Mouse (Mus musculus) naive thymus-derived CD4-positive, alpha-beta T cell, adult 2 months (primary cell): ENCODE data around the gene Echdc3.
A peak's percentile ranks its signal among the peaks of the same experiment; 100 is the strongest.

Source experiments
- DNase-seq: peaks from one replicate; pipeline ENCODE4 v3.0.0-alpha.2; 2011; ENCODE audit warnings: low read depth

Echdc3 gene

DNA sequence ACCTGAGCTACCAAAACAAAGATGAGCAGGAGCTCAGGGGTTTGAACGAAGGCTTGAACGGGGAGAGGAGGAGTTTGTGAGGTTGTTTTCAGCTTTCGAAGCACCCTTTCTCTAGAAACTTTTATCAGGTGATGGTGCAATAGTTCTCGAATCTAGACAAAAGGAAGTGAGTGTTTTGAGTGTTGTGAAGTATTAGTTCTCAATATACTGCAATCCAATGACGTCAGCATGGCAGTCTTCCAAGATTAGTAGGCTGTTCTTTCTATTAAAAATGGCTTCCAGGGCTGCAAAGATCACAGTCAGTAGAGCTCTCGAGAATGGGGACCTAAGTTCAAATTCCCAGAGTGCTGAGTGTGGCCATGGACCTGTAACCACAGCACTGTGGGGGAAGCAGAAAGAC is 47.1 kb downstream of the Echdc3 start:
- DNase-seq, result no peak

DNA sequence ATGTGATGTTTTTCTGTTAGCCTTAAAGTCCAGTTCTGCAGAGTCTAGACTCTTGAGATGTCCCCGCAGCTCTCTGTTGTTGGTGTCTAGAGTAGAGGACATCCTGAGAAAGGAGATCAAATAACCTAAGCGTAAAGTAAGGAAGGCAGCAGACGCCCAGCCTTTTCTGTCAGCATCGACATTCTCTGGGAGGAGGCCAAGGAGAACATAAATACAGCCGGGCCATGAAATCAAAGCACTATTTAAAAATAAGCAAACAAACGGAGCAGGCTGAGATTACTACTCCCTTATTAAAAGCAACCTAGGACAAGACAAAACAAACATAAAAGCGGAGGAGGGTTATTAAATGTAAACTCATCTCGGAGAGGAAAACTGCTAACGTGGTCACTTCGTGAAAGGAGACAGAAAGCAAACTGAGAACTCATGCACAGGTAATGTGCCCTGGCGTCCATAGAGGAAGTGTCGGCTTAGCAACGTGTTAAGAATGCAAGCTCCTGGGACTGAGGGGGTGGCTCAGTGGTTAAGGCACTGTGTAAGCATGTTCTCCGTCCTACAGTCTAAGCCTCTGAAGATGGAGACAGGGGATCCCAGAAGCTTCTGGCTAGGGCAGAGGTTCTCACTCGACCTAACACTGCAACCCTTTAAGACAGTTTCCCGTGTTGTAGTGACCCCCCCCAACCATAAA is 48.1 kb downstream of the Echdc3 start:
- DNase-seq, result no peak

DNA sequence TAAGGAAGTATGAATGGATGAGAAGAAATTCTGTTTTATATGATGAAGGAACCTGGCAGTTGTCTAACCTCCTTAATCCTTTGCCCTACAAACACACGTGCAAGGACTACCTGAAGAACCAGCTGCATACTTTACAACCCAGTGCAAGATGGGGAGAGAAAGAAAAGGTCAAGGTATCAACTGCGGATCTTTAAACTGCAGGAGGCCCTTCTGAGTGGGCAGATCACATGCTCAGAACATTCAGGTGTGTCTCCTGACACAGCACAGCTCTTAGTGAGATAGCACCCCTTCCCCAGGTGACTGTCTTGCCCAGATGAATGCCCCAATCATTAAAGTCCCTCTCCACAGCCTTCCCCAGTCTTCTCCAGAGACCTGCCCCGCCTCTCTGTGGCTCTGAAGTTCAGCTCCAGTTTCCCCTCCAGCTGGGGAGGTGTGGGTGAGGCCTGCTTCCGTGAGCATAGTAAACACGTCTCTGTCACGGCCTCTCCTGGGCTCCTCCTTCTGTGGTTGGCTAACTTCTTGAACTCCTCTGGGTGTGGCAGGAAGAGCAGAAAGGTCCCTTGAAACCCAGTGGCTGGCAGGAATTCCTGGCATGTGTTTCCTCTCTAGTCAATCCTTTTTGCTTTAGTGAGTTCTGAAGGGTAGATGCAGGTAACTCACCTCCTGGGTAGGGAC is 50.3 kb downstream of the Echdc3 start:
- peak; percentile 67 for DNase-seq

DNA sequence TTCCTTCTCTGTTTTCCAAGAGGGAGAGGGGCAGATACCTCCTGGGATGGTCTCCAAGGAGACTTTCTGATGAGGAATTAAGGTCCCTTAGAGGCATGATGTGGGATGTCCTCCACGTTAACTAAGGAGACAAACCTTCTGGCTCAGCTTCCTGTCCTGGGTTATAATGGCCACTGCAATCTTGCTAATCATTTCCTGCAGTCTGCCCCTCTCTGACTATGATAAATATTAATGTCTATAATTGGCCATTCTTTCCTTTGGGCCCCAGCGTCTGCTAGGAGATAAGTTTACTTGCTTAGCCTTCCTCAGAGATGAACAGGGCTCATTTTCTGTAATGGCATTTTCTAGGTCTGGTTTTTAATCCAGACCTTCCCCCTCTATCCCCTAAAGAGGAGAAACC is 53.1 kb downstream of the Echdc3 start:
- DNase-seq, result no peak

DNA sequence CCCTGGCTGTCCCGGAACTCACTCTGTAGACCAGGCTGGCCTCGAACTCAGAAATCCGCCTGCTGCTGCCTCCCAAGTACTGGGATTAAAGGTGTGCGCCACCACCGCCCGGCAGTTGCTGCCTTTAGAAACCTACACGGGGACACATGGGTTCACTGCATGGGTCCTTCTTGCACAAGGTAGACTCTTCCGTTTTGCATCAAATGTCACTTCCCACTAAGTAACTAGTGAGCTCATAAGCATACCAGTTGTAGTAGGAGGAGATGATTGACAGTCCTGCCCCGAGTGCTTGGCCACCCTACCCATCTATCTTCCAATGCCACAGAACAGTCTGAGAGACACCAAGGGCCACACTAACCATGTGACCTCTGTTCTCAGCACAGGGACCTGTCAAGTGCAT is 53.6 kb downstream of the Echdc3 start:
- DNase-seq, result no peak

DNA sequence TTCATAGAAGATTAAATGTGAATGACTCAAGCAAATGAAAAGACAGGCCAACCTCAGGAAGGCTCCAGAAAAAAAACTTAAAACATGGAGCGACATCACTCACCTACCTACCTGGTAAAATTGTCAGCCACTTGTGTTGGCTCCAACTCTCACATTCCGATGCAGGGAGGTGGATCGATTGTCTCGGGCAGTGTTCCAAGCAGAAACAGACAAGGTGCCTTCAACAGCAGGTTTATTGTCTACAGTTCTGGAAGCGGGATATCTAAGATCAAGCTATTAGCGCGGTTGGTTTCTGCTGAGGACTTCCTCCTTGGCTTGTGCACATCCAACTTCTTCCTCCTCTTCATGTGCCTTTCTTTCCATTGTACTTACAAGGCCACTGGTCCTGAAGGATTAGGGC is 55.2 kb downstream of the Echdc3 start:
- no peak for DNase-seq

DNA sequence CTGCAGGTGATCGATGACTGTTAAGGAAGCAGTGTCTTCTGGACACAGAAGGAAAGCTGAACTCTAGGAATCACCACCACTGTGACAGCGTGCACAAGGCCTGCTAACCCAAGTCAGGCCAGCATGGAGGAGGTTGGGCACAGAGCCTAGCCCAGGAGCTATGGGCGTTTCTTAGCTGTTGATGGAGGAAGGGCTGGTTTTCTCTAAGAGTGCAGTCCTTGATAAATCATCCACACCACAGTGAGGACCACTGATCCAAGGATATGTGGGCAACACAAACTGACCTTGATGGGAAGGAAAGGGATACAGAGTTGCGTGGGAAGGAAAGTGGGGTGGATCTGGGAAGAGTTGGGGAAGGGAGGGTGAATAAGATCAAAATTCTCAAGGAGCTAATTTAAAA is 55.6 kb downstream of the Echdc3 start:
- no peak for DNase-seq

DNA sequence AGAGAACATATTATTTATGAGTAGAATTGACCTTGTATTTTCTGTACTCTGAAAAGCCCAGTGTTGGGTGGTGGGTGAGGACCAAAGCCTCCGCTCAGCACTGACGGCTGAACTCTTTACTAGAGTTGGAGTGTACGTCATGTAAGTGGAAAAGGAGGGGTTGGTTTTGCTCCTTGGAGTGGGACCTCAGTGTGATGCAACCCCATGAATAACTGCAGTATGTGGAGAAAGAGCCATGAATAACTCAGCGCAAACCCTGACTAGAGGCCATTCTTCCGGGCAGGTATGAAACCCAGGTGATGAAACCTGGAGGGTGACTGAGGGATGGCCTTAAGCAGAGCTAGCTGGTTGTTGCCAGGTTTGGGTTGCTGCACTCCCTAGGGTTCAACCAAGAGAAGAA is 63.0 kb downstream of the Echdc3 start:
- no peak for DNase-seq

DNA sequence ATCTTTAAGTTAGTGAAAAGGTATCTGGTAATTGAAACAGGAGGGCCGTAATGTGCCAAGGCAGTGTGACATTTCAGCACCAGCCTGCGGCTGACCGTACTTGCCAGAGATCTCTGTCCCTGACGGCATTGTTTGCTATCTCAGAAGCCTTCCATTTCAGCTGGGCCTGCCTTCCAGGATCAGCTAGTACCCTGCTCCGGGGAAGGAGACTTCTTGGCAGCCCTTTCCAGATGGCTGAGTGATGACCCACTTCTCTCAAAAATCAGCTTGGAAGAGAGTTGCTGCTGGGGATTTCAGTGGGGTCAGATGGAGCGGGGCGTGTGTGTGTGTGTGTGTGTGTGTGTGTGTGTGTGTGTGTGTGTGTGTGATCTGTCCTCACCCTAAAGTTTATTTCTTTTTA is 65.9 kb downstream of the Echdc3 start:
- no peak for DNase-seq

DNA sequence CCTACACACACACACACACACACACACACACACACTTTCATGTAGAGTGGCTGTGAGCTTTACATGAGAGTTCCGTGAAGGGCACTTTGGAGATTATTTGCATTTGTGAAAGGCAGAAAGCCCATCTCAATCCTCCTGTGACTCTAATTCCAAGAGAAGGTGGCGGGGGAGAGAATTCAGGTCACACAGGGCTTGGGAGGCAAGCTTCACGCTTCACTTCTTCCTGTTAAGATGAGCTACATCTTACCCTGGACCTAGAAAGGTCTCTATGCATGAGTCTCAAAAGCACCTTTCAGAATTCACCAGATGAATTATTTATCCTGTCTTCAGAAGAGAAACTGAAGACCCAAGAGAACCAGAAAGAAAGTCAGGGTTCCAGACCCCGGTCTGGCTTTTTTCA is 66.6 kb downstream of the Echdc3 start:
- DNase-seq, result no peak

DNA sequence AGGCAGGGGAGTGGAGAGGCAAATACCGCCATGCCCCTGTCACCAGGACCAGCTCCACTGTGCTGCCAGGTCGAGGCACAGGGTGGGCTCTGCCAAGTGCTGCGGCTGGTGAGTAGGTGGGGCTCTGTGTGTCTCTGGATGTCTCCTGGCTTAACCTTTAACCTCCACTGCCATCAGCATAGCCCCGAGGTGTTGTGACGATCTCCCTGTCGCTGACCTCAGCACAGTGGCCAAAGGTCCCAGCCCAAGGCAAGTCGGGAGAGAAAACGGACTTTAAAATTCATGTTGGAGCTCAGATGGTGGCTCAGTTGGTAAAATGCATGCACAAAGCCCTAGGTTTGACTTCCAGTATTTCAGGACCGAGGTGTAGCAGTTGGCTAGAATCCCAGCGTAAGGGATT is 67.2 kb downstream of the Echdc3 start:
- DNase-seq, result no peak

DNA sequence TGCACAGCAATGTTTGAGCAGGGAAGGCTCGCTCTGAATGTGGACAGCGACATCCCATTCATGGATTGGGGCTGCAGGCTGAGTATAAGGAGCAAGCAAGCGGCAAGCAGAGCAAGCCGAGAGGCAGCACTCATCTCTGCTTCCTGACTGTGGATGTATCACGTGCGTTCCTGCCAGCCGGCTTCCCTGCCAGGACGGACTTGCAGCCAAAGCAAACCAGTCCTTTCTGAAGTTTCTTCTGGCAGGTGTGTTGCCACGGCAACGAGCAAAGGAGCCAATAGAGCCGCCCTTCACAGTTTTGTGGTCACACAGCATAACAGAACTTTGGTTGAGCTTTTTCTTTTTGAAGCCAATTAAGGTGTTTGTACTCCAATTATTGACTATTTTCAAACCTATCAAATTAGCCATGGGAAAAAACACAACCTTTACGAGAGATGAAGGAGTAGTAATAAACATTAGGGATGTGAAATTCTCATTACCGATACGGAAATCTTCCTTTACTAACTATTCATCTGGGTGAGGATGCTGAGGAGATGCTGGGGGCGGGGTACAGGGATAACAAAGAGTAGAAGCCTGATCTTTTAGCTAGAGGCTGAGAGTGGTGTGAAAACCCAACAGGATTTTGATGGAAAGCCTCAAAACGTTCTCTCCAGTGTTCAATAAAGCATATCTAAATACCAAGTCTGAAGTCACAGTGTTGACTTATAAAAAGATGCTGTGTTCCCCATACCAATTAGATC is 69.7 kb downstream of the Echdc3 start:
- DNase-seq, result no peak

DNA sequence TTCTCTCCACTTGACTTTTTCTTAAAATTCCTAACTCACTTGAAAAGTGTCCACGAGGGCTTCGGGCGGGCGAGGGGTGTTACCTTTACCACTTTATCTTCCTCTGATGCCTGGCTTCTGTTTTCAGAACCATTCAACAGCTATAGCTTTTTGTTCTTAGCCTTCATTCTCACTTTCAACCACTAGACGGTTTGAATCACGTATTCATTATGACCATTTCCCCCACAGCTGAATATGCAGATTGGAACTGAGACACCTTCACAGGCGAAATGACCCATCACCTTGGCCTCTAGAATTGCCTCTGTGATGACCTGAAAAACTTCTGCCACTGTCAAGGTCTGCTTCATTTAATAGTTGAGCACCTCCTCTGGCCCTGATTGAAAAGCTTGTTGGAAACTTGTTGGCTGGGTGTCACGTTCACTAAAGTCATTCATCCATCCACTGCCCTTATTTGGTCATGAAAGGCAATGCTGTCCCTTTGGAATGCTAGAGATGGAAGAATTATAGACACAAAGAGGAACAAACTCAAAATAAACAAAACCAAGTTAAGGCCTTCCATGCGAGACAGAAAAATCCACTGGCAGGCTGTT is 72.2 kb downstream of the Echdc3 start:
- DNase-seq, result no peak
